Mouse (Mus musculus) embryo, embryonic 10 days (tissue): Measurements from ENCODE around the gene Map3k6.

ENCODE experiments used
- DNase-seq: peaks from one replicate; pipeline ENCODE4 v3.0.0-alpha.2; 2015; ENCODE audit warnings: low spot score

Map3k6 gene

GRCm38 (mm10) chr4:133255392-133255791, 14.8 kb downstream of the Map3k6 start:
- no peak for DNase-seq

DNA sequence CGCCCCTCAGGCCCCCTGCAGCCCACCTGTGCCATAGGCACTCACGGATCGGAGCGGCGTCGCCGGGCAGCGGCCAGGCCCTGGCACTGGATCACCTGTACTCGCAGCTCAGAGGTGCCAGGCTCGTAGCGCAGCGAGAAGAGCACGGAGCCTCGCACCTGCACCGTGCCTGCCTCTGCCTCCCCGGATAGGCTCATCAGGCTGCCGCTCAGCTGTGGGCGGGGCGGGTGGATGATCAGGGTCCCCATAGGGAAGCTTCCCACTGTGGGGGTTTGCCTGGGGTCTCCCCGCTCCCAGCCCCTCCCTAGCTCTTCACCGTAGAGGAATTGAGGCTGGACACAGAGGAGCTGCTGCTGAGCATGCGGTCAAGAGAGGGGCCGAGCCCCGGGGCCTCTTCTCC, 16.2 kb downstream of the Map3k6 start:
- no peak for DNase-seq

DNA sequence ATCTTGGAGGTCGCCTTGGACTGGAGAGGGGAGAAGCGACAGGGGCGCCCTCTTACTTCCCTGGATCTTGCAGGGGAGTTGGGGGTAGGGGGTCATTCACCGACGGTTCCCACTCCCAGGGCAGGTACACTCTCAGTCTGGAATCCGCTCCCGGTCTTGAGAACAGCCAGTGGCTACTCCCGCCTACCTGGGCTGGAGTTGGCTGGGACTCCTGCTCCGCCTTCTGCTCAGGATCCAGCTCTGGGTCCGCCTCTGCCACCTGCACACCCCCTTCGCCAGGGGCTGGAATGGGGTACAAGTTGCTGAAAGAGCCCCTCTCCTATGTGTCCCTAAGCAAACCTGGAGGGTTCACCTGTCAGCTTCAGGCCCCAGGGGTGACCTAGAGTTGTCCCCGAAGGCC, 16.6 kb downstream of the Map3k6 start:
- DNase-seq: no peak

GRCm38 (mm10) chr4:133257798-133258408, 17.3 kb downstream of the Map3k6 start:
- no peak for DNase-seq

- DNase-seq: no peak
Measured at GRCm38 (mm10) chr4:133261641-133262374, 21.2 kb downstream of the Map3k6 start.

DNA sequence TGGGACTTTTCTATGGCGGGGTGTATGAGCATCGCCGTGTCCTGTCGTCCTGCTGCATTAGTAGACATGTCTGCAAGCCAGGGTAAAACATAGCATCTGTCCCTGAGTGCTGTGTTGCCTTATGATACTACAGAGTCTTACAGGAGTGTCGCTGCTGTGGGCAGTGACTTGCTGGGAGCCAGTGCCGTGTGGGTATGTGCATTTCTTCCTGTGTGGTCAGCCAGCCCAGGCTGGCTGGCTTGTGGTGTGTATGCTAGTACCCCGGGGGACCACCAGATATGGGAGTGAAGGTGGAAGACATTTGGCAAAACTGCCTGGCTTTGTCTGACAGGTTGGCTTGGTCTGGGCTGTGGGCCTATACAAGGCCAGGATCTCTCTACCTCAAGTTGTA, 21.8 kb downstream of the Map3k6 start:
- DNase-seq: no peak

DNA sequence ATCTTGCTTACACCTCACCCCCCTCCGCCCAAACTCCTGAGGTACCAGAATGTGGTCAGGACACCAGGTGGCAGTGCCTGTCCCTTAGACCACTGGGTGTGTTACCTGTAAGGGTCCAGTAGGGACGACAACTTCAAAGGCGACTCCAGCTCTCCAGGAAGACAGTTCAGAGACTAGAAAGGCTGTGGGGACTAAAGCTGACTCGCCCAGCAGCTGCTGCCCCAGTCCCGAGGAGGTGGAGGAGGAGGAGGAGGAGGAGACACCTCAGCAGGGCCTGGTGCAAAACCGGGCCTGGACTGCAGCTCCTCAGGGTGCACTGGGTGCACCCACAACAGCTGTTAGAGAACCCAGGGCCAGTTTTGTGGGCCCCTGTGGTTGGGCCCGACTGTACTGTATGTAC, 22.3 kb downstream of the Map3k6 start, which contains the start of gene Sytl1:
Sytl1 (minus strand) TSS at position 232 of the 400 bp plus-strand sequence.
- DNase-seq: no peak

DNA sequence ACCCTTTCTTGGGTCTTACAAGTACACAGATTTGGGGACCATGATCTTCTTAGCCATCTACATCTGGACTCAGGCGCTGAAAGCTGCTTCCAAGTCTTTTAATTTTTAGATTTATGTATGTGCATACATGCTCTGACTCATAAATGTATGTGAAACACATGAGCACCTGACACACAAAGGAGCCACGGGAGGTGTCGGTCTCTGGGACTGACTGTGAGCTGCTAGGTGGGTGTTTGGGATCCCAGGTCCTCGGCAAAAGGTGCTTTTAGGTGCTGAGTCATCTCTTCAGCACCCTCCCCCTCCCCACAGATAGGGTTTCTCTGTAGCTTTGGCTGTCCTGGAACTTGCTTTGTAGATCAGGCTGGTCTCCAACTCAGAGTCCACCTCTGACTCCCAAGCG, 23.1 kb downstream of the Map3k6 start:
- no peak for DNase-seq

DNA sequence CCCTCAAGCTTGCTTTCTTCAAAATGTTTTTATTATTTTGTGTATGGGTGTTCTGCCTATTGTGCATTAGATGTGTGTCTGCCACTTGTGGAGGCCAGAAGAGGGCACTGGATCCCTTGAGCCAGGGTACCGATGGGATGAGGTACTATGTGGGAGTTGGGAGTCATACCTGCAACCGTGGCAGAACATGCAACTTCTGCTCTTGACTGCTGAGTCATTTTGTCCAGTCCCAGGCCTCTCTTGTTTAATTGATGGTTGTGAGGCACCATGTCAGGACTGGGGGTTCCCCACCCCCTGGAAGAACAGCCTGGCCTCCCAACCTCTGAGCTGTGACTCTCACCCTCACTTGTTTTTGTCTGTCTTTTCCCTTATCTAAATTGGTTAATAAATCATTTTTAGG, 23.9 kb downstream of the Map3k6 start:
- no peak for DNase-seq

DNA sequence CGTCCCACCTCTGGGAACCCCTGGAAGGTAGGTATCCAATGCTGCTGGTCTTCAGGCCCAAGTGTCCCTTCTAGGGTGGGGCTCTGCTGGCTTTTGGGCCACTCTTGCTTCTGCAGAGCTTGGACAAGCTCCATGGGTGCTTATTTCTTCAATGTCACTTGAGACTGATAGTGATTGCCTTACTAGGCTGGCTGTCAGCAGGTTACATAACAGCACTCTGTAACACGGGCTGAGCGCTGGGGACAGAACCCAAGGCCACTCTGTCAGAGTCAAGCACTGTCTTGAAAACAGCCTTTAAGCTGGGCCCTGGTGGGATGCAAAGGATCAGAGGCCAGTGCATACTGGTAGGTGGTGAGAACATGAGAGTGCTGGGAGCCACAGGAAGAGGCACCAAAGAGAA, 24.7 kb downstream of the Map3k6 start:
- no peak for DNase-seq

GRCm38 (mm10) chr4:133265759-133266158, 25.1 kb downstream of the Map3k6 start:
- no peak for DNase-seq

GRCm38 (mm10) chr4:133266248-133266880, 25.7 kb downstream of the Map3k6 start:
- no peak for DNase-seq

- no peak for DNase-seq
Measured at GRCm38 (mm10) chr4:133268931-133269330, 28.3 kb downstream of the Map3k6 start.

- no peak for DNase-seq
Measured at GRCm38 (mm10) chr4:133269596-133269995, 29.0 kb downstream of the Map3k6 start.

GRCm38 (mm10) chr4:133270929-133271328, 30.3 kb downstream of the Map3k6 start:
- DNase-seq: no peak

GRCm38 (mm10) chr4:133277104-133278026, 36.7 kb downstream of the Map3k6 start, which contains the start of gene Tmem222:
TSS of gene Tmem222 (minus strand) at chr4:133277792.
- peak; percentile 96 for DNase-seq

DNA sequence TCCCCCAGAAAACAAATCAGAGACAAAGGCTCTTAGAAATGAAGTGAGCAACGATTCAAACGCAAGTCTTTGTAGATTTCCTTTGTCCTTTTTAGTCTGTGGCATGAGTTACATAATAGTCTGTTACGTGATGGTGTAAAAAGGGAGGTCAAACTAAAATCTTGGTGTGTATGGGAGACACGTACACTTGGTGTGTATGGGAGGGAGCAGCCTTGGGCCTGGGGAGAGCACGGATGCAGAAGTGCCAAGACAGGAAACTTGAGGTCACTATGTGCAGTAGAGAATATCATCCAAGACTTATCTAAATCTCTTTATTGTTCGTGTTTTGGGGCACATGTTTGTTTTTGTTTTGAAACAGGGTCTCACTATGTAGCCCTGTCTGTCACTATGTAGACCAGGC, 37.4 kb downstream of the Map3k6 start:
- no peak for DNase-seq

DNA sequence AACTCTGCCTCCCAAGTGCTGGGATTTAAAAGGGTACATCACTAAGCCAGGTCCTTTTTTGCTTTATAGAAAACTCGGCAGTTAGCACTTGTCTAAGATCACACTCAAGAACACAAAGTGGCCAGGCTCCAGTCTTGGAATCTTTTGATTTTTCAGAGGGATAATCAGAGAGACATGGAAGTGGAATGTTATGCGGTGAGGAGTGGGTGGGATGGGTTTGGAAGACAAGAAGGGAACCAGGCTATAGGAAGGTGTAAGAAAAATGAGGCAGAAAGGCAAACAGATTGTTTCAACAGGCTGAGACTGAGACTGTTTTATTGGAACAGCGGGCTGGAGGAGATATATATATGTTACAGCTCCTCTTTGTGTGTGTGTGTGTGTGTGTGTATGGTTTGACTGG, 37.9 kb downstream of the Map3k6 start:
- DNase-seq: no peak

DNA sequence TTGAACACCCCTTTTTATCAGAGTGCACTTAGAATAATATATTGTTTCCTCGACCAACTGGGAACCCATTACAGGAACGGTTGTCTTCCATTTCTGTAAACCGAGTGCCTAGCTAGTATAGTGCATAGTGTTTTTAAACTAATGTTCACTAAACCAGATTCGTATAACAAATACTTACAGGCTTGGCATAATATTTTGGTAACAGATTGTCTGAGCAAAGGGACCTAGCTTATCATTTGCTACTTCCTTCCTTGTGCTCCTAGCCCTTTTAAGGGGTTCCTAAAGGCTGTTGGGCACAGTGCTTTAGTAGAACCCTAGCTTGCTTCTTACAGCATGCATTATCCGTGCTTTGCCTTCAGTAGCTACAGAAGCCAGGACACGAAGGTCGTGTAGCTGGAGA, 40.9 kb downstream of the Map3k6 start:
- DNase-seq: no peak

DNA sequence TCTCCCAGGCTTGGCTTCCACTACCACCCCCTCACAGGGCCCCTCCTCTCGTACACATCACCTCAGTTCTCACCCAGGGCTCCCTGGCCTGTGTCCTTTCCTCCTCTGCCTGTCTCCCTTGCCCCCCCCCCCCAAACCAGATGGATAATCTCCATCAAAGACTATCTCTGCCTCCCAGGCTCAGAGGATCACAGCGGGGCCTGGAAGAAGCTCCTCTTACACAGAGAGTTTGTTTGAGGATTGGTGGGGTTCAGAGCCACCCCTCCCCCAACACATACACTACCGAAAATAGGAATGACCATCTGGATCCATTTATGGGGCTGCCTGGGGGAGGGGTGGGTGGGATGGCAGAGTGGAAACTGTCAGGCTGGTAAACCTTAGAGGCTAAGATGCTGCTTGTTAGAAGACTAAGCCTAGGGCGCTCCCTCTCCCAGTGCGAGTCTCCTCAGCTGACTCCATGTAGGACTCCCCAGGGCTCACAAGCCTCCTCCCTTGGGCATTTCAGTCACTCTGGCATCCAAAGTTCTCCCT, 41.4 kb downstream of the Map3k6 start:
- peak; percentile 79 for DNase-seq

DNA sequence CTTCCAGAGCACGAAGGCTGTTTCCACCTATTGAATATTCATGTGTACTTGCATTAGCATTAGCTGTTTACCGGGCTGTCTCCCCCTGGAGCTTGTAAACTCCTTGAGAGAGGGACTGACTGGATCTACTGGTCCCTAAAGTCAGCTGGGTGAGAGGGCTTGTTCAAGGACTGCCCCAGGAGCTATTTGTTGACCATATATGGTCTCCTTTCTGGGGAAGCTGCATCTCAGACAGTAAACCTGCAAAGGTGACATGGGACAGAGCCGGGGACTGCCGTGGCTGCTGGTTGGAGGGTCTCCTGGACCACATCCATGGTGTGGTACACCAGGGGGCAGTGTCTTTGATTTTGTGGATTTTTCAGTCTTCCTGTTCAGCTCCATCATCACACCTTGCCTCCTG, 42.0 kb downstream of the Map3k6 start:
- peak; percentile 45 for DNase-seq

DNA sequence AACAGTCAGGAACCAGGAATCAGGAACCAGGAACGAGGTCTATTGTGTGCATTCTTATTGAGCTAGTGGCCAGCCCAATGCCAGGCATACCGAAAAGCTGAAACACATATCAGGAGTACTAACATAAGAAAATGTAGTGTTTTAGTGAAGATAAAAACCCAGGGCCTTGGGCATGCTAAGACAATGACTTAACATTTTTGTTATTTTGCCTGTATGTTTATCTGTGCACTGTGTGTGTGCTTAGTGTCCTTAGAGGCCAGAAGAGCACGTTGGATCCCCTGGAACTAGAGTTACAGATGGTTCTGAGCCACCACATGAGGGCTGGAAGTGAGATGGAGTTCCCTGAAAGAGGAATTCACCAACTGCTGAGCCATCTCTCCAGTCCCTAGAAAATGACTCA, 44.7 kb downstream of the Map3k6 start:
- DNase-seq: no peak
